Mouse (Mus musculus): Measurements from ENCODE around the gene Vmn1r204.
"Not testable (repeated sequence)": the region's sequence is repeated elsewhere in the genome, so short reads cannot be mapped to it uniquely, and the experiment has no call there.

The Vmn1r204 gene

GRCm38 (mm10) chr13:22552898-22553297 lies at the start of gene Vmn1r204:
TSS of gene Vmn1r204 (plus strand) at chr13:22553198.
- not testable (repeated sequence) for DNase-seq (ENCODE audit: low spot score)

GRCm38 (mm10) chr13:22505281-22505680 lies 47.7 kb upstream of the Vmn1r204 start, which contains the start of gene Vmn1r202:
TSS of gene Vmn1r202 (minus strand) at chr13:22505381.
- no peak for DNase-seq (ENCODE audit: low spot score)

- DNase-seq (ENCODE audit: low spot score) = no peak
These were observed 35.2 kb upstream of the Vmn1r204 start, which contains the start of gene Vmn1r203 for GRCm38 (mm10) chr13:22517814-22518213. TSS of gene Vmn1r203 (plus strand) at chr13:22518114.

GRCm38 (mm10) chr13:22574911-22575310 lies 21.9 kb downstream of the Vmn1r204 start:
- DNase-seq (ENCODE audit: low spot score) = not testable (repeated sequence)

GRCm38 (mm10) chr13:22583336-22583735 lies 30.3 kb downstream of the Vmn1r204 start:
- DNase-seq (ENCODE audit: low spot score) = not testable (repeated sequence)

GRCm38 (mm10) chr13:22592900-22593299 lies 39.9 kb downstream of the Vmn1r204 start, which contains the start of gene Vmn1r205:
TSS of gene Vmn1r205 (minus strand) at chr13:22593000.
- no peak for DNase-seq (ENCODE audit: low spot score)

Data from testis, postnatal 10 days (tissue).